Mouse (Mus musculus) lung, postnatal 10 days (tissue): ENCODE results near the gene Hmx2.
A peak's percentile ranks its signal among the peaks of the same experiment; 100 is the strongest.

Experiments used
- DNase-seq: peaks from one replicate; pipeline ENCODE4 v3.0.0; 2021

Hmx2 gene

GRCm38 (mm10) chr7:131548473-131548872 is at the start of gene Hmx2:
Hmx2 (plus strand) TSS chr7:131548773.
- no peak for DNase-seq

DNA sequence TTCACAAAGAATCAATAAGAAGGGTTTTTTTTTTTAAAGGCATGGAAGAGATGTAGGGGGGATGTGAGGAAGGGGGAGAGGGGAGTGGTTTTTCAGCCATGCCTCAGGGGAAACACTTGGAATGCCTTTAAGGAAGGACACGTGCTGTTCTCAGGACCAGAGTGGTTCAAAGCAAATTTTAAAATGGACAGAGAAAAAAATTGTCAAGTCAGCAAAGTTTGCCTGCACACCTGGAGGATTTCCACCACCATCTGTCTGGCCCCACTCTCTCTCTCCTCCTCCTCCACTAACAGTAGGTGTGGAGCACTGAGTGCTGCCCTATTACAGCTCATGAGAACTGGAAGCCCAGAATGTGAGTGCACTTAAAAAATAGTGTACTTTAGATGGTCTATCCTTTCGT is 44.8 kb upstream of the Hmx2 start:
- no peak for DNase-seq

- peak; percentile 90 for DNase-seq
Measured at GRCm38 (mm10) chr7:131539979-131540378, 8.6 kb upstream of the Hmx2 start.

DNA sequence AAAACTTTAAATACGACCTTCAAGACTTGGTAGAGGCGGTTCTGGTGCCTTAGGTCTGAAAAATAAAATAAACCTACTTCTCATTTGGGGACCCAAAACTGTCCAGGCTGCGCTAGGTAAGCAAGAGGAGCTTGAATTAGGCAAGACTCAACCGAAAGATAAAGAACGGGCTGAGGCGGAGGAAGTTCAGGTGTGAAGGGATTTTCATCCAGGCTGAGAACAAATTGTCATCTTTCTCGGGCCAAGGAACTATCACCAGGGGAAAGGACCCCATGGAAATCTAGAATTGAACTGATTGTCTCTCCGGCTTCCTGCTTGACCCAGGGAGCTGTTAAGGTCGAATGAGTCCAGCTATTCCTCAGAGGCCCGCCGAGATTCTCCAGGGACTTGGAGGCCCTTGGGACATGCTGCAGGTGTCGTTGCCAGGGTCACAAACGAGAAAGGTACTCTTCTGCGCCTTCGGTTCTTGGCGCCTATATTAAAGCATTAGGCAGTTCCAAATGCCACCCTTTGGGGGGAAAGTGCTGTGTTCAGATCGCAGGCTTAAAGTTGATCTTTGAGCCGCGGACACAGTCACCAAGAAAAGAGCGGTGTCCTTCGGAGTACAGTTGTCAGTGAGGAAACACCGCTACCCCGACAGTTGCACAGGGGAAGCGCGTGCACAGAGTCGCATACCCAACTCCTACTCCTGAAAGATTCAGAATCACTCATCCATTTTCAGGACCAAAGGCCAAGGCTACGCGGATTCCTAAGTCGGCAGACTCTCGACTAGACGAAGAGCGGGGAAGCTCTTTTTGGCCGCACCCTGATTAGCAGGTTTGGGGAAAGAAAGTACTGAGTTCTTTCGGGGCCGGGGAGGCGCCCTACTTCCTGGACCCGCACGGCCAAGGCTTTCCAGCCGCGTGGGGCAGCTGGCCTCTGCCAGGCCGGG is 7.1 kb upstream of the Hmx2 start:
- DNase-seq: no peak

- DNase-seq: peak; percentile 14
Measured at GRCm38 (mm10) chr7:131542115-131542871, 6.3 kb upstream of the Hmx2 start, which contains the start of gene Hmx3. Hmx3 (plus strand) TSS chr7:131542867.

GRCm38 (mm10) chr7:131542872-131543622 is 5.5 kb upstream of the Hmx2 start:
- DNase-seq: no peak

DNA sequence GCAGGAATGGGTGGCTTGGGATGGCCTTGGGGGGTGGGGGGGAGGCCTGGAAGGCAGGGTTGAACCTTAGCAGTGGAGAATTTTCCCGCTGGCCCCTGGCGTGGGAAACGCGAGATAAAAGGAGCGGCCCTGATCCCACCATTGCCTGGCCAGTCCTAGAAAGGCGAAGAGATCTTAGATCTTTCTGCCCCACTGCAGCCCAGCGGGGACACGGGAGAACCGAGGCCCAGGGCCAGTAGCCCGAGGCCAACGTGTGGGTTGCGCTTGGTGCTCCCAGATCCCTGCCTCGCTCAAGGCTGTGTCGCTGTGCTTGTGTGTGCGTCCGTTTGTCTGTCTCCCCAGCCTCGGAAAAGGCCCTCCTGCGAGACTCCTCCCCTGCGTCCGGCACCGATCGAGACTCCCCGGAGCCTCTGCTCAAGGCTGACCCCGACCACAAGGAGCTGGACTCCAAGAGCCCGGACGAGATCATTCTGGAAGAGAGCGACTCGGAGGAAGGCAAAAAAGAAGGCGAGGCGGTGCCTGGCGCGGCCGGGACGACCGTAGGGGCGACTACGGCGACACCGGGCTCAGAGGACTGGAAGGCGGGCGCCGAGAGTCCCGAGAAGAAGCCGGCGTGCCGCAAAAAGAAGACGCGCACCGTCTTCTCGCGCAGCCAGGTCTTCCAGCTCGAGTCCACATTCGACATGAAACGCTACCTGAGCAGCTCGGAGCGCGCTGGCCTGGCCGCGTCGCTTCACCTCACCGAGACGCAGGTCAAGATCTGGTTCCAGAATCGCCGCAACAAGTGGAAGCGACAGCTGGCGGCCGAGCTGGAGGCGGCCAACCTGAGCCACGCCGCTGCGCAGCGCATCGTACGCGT is 4.7 kb upstream of the Hmx2 start:
- peak; percentile 6 for DNase-seq

GRCm38 (mm10) chr7:131544871-131545270 is 3.7 kb upstream of the Hmx2 start:
- no peak for DNase-seq

DNA sequence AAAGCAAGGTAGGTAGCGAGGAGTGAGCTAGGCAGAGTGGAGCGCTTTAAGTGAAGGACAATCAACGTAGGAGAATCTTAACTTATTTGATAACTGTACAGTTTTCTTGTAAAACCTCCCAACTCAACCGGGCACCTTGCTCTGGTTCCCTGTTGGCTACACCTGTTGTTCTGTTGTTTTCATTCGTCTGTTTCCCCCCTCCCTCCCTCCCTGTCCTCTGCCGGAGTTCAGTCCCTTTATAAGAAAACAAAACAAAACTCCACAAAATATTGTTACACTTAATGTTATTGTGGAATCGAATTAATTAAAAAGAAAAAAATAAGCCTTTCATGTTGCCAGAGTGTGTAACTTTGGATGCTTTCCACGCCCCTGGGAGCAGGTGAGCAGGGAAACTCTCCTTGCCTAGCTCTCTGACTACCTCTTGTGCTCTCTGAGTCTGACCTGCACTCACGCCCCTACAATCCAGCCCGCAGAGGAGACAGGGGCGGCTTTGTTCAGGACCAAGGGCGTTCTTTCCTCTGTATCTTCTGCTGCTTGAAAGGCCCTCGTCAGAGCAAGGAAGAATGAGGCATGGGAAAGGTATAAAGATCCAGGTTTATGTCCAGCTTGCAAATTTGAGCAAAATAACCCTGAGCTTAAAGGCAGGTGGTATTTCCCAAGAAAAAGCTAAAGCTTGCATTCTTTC is 2.7 kb upstream of the Hmx2 start:
- no peak for DNase-seq

GRCm38 (mm10) chr7:131546423-131546822 is 2.1 kb upstream of the Hmx2 start:
- DNase-seq: no peak

- no peak for DNase-seq
Measured at GRCm38 (mm10) chr7:131547481-131547880, 1.1 kb upstream of the Hmx2 start.

- DNase-seq: no peak
Measured at GRCm38 (mm10) chr7:131551471-131551870, 2.9 kb downstream of the Hmx2 start.

DNA sequence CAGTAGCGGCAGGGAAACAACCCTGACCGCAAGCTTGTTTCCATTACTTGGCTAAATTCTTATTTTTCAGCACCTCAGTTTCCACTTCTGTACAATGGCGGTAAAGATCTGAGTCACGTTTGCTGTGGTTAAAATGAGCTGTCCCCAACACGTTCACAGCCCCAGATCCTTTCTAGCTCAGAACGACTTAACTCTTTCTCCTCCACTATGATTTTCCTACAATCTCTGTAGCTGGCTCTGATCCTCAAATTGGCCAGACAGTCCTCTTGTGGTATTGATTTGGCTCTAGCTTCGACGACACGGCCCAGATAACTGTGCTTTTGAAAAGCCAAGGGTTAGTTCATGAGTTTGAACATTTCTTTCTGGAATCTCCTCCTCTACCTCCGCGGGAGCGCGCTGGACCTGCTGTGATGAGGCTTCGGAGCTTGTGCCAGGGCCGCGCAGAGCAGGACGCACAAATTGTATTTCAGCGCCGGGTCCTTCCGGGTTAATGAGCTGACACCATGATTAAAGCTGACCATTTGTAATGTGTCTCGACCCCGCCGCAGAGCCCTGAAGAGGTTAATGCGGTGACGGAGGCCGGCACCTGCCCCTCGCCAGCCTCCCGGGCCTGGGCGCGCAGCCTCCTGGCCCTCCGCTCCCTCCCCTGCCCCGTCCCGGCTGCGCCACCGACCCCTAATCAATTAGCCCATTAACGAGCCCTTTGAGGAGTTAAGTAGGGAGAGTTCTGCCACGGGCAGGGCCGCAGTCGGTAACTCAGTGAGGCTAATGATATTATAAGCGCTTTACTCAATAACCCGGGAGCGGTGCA is 3.6 kb downstream of the Hmx2 start:
- DNase-seq: no peak

DNA sequence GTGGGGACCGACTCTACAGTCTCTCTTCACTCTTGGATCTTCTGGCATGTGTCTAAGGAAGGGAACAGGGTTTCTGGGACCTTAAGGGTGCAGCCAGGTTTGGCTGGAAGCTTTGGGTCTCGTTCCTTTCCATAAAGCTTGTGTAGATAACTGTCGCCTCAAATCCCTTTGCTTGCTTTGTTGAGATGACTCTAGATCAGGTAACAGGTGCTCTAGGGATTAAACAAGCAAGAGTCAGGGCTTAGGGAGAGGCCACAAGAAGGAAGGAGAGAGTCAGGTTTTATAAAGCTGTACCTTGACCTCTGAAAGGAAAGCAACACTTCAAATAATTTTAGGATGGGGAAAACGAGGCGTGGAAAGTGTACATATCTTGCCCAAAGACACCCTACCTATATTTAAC is 4.2 kb downstream of the Hmx2 start:
- no peak for DNase-seq

DNA sequence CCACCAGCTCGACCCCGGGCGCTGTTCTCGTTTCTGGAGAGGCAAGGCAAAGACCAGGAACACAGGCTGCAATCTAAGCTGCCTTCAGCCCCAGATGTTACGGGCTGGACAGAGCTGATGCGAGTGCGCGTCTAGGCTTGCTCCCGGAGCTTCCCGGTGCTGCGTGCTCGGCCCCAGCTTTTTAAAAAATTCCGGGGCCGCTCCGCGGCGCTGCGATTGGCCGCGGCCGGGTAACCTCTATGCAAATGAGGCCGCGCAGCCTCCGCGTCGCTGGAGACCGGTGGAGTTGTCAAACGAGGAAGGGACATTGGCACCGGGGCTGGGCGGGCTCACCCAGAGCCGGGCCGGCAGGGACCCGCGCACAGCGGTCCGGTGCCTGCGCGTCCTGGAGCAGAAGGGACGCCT is 5.2 kb downstream of the Hmx2 start:
- no peak for DNase-seq

GRCm38 (mm10) chr7:131554341-131555180 is 6.0 kb downstream of the Hmx2 start:
- no peak for DNase-seq

DNA sequence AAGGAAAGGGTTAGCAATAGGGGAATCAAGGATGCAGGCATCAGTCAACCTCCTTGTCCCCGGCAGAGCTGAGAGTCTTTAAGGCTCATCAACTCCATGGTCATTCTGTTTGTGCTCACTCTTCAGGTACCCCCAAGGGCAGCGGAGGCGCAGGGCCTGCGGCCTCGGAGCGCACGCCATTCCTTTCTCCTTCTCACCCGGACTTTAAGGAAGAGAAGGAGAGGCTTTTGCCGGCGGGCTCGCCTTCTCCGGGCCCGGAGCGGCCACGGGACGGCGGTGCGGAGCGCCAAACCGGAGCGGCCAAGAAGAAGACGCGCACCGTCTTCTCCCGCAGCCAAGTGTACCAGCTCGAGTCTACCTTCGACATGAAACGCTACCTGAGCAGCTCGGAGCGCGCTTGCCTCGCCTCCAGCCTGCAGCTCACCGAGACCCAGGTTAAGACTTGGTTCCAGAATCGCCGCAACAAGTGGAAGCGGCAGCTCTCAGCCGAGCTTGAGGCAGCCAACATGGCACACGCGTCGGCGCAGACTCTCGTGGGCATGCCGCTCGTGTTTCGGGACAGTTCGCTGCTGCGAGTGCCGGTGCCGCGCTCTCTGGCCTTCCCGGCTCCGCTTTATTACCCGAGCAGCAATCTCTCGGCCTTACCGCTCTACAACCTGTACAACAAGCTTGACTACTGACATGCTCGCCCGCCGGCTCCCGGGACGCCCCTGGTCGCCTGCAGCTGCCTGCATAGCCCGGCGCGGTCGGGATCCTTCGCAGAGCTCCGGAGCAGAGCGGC is 6.9 kb downstream of the Hmx2 start:
- DNase-seq: no peak

DNA sequence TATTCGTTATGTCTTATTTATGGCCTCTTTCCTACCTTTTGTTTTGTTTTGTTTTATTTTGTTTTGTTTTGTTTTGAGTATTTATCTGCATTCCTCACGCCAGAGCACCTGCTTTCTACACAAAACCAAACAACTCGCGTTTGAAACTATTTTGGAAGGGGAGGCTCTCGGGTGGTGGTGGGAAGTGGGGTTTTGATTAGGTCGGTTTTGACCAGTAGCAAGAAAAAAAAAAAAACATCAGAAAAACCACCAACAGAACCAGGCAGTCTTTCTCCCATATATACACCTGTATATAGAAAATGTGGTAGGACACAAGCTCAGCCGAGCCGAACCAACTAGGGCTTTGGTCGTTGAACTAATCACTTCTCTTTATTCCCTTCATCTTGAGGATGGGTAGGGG is 7.5 kb downstream of the Hmx2 start:
- DNase-seq: no peak
